Mouse (Mus musculus): Measurements from ENCODE around the gene Lypd6b. TPM values are rescaled to one million over a fixed set of nuclear protein-coding genes. Genes with fewer than 3 reads are reported as not detected.

Lypd6b gene
- polyA plus RNA-seq, 2 experiments, result 5.6 to 14.9 TPM

DNA sequence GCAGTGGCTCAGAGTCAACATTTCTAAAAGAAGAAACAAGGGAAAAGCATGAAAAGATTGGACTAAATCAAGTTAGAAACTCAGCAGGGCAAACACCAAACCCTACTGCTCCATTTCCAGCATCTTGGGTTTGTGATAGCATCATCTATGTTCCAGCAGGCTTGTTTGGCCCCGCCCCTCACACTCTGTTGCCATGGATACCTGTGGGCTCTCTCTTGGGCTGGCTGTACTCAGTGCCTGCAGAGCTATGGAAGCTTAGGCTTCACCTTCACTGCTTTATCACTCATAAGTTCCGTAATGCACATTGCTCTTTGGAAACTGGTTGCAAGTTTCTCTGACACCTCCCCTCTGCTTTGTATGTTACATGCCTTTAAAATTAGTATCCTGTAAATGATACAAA, 32.4 kb upstream of the Lypd6b start:
- DNase-seq (ENCODE audit: low spot score), result no peak
- Histone ChIP-seq H3K9me3 (ENCODE audit: control insufficient read depth, low read length) (no peaks in the 10 kb centered on the region), H3K27me3 (ENCODE audit: control insufficient read depth, insufficient read depth, low read length) (no peaks in the 10 kb centered on the region), H3K4me1 (ENCODE audit: control insufficient read depth, insufficient read depth, low read length) (no peaks in the 10 kb centered on the region), H3K27ac (replicated peaks; ENCODE audit: low read depth, low read length) (no peak overlapping the region), H3K4me3 (replicated peaks; ENCODE audit: low read length) (no peak overlapping the region), H3K9ac (ENCODE audit: low read depth, low read length, severe bottlenecking) (no peak overlapping the region), H3K4me2 (replicated peaks; ENCODE audit: low read depth, low read length, severe bottlenecking) (no peak overlapping the region), H3K36me3 (ENCODE audit: control insufficient read depth, insufficient read depth, low read length) (peaks cover 22% of the 10 kb centered on the region)
- 52% methylated on average over 2 of the region's 2 CpGs for WGBS
- no peak for TF ChIP-seq POLR2A (IDR thresholded peaks at IDR 0.05; ENCODE audit: borderline replicate concordance, extremely low read depth, insufficient read depth, insufficient read length)
- no peak for ATAC-seq (ENCODE audit: low FRiP score, low read depth)

DNA sequence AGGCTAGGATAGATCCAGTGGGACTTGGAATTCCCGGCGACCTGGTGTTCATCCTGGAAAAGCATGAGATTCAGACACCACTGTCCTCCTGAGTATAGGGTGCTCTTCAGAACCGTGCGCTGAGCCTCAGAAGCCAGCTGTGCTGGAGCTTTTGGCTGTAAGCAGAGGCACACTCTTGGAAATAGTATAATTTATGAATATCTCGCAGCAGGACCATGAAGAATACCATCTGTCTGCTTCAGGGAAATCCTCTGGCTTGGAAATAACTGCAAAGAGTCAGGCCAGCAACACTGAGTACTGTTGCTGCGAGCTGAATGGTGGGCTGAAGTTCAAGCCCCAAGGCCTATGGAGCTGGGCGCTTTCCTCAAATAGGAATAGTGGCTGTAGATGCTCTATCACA, 29.9 kb upstream of the Lypd6b start:
- Histone ChIP-seq H3K36me3 (ENCODE audit: control insufficient read depth, insufficient read depth, low read length) (peaks cover 13% of the 10 kb centered on the region), H3K27ac (replicated peaks; ENCODE audit: low read depth, low read length) (no peak overlapping the region), H3K4me3 (replicated peaks; ENCODE audit: low read length) (no peak overlapping the region), H3K4me2 (replicated peaks; ENCODE audit: low read depth, low read length, severe bottlenecking) (no peak overlapping the region), H3K9ac (ENCODE audit: low read depth, low read length, severe bottlenecking) (no peak overlapping the region), H3K4me1 (ENCODE audit: control insufficient read depth, insufficient read depth, low read length) (no peaks in the 10 kb centered on the region), H3K9me3 (ENCODE audit: control insufficient read depth, low read length) (no peaks in the 10 kb centered on the region), H3K27me3 (ENCODE audit: control insufficient read depth, insufficient read depth, low read length) (no peaks in the 10 kb centered on the region)
- TF ChIP-seq POLR2A (IDR thresholded peaks at IDR 0.05; ENCODE audit: borderline replicate concordance, extremely low read depth, insufficient read depth, insufficient read length), result no peak
- WGBS, result 90% methylated on average over 7 of the region's 7 CpGs
- no peak for ATAC-seq (ENCODE audit: low FRiP score, low read depth)
- DNase-seq (ENCODE audit: low spot score), result no peak

DNA sequence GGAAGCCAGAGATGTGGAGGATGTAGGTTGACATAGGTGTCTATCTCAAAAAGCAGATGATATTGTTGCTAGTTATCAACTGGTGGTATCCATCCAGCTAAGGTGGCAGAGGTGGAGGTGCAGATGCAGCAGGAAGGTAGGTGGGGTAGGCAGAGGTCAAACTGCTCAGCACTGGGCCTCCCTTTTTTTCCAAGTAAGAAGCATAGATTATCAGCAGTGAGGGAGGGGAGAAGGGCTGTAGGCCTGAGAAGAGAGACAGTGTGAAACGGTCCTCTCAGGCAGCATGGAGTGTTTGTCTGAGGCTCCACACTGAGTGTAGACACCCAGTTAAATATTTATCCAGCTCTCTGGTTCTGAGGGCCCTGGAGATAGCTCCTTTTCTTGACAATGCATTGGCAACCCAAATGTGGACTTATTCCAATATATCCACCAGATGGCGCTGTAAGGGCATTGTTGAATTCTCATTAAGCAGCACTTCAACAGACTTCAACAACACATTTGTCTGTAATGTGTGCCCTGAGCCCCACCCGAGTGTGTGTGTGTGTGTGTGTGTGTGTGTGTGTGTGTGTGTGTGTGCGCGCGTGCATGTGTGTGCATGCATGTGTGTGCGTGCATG, 23.0 kb upstream of the Lypd6b start:
- no peaks in the 10 kb centered on the region for H3K27me3 ChIP-seq (ENCODE audit: control insufficient read depth, insufficient read depth, low read length)
- no peaks in the 10 kb centered on the region for H3K4me1 ChIP-seq (ENCODE audit: control insufficient read depth, insufficient read depth, low read length)
- 43% methylated on average over 7 of the region's 7 CpGs for WGBS
- no peaks in the 10 kb centered on the region; the same call in 1 of the 2 replicates for H3K36me3 ChIP-seq (ENCODE audit: control insufficient read depth, insufficient read depth, low read length)
- no peak overlapping the region for H3K4me2 ChIP-seq (replicated peaks; ENCODE audit: low read depth, low read length, severe bottlenecking)
- ATAC-seq (ENCODE audit: low FRiP score, low read depth) (no peak), DNase-seq (ENCODE audit: low spot score) (peak; percentile 89)
- no peak for TF ChIP-seq POLR2A (IDR thresholded peaks at IDR 0.05; ENCODE audit: borderline replicate concordance, extremely low read depth, insufficient read depth, insufficient read length)
- no peak overlapping the region for H3K9ac ChIP-seq (ENCODE audit: low read depth, low read length, severe bottlenecking)
- no peak overlapping the region for H3K4me3 ChIP-seq (replicated peaks; ENCODE audit: low read length)
- H3K27ac ChIP-seq (replicated peaks; ENCODE audit: low read depth, low read length), result no peak overlapping the region
- H3K9me3 ChIP-seq (ENCODE audit: control insufficient read depth, low read length), result no peaks in the 10 kb centered on the region

DNA sequence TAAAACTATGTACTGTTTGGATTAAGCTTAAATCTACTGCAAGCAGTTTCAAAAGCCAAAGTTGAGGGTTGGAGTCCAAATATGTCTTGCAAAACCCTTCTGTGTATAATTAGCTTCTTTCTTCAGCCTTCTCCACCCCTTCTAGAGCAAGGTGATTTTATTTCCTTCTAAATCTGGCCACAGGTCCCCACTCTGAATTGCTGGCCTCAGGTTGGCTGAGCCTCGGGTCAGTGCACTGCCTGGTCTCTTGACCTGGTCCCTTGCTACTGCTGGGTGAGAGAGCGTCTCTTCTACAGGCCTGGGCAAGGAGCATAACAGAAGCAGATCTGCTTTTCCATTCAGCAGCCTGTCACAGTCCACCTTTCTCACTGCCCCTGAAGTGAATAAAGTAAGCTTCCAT, 18.6 kb upstream of the Lypd6b start:
- TF ChIP-seq POLR2A (IDR thresholded peaks at IDR 0.05; ENCODE audit: borderline replicate concordance, extremely low read depth, insufficient read depth, insufficient read length), result no peak
- H3K4me3 ChIP-seq (replicated peaks; ENCODE audit: low read length), result no peak overlapping the region
- 83% methylated on average over 2 of the region's 2 CpGs for WGBS
- H3K4me2 ChIP-seq (replicated peaks; ENCODE audit: low read depth, low read length, severe bottlenecking), result no peak overlapping the region
- DNase-seq (ENCODE audit: low spot score) (no peak), ATAC-seq (ENCODE audit: low FRiP score, low read depth) (no peak)
- no peaks in the 10 kb centered on the region for H3K27me3 ChIP-seq (ENCODE audit: control insufficient read depth, insufficient read depth, low read length)
- H3K9ac ChIP-seq (ENCODE audit: low read depth, low read length, severe bottlenecking), result no peak overlapping the region
- H3K27ac ChIP-seq (replicated peaks; ENCODE audit: low read depth, low read length), result no peak overlapping the region
- 0 out of 2 replicates have a peak, but pooled peaks cover 3% of the 10 kb centered on the region for H3K36me3 ChIP-seq (ENCODE audit: control insufficient read depth, insufficient read depth, low read length)
- H3K4me1 ChIP-seq (ENCODE audit: control insufficient read depth, insufficient read depth, low read length), result no peaks in the 10 kb centered on the region
- H3K9me3 ChIP-seq (ENCODE audit: control insufficient read depth, low read length), result no peaks in the 10 kb centered on the region

DNA sequence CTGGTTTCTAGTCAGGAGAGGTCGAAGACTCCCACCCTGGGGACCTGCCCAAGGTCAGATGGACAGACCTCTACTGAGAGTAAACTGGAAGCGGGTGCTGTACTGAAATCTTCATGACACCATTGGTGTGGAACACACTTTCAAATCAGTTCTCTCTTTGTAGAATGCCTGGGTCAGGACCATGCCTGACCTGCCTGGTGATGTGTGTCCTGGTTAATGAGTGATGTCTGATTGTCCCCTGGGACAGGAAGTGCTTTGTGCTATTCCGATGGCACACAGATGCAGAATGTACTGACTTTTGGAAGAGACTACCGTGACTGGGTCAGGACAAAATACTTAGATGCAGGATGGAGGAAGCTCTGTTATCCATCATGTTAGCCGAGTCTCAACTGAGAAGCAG, 17.0 kb upstream of the Lypd6b start:
- Histone ChIP-seq H3K27me3 (ENCODE audit: control insufficient read depth, insufficient read depth, low read length) (no peaks in the 10 kb centered on the region), H3K36me3 (ENCODE audit: control insufficient read depth, insufficient read depth, low read length) (0 out of 2 replicates have a peak, but pooled peaks cover 3% of the 10 kb centered on the region), H3K9ac (ENCODE audit: low read depth, low read length, severe bottlenecking) (no peak overlapping the region), H3K9me3 (ENCODE audit: control insufficient read depth, low read length) (no peaks in the 10 kb centered on the region), H3K4me1 (ENCODE audit: control insufficient read depth, insufficient read depth, low read length) (no peaks in the 10 kb centered on the region), H3K27ac (replicated peaks; ENCODE audit: low read depth, low read length) (no peak overlapping the region), H3K4me3 (replicated peaks; ENCODE audit: low read length) (no peak overlapping the region), H3K4me2 (replicated peaks; ENCODE audit: low read depth, low read length, severe bottlenecking) (no peak overlapping the region)
- TF ChIP-seq POLR2A (IDR thresholded peaks at IDR 0.05; ENCODE audit: borderline replicate concordance, extremely low read depth, insufficient read depth, insufficient read length), result no peak
- DNase-seq (ENCODE audit: low spot score) (no peak), ATAC-seq (ENCODE audit: low FRiP score, low read depth) (no peak)
- 87% methylated on average over 5 of the region's 5 CpGs for WGBS
